Mouse (Mus musculus) lung, adult 2 months (tissue): Measurements from ENCODE around the gene Bdh1.

ENCODE experiments used
- CTCF ChIP-seq: fragments of 200-500 bp; IDR thresholded peaks from 2 replicates; pipeline ENCODE4 v1.5.1; 2011; ENCODE audit warnings: mild to moderate bottlenecking, low read length, control low read depth; ENCODE audit not compliant: insufficient read depth
- POLR2A ChIP-seq: fragments of 200-500 bp; IDR thresholded peaks from 2 replicates; pipeline ENCODE4 v1.6.1; 2011; ENCODE audit warnings: low read depth, mild to moderate bottlenecking, control low read depth, low read length, borderline replicate concordance; ENCODE audit errors: extremely low read depth

DNA sequence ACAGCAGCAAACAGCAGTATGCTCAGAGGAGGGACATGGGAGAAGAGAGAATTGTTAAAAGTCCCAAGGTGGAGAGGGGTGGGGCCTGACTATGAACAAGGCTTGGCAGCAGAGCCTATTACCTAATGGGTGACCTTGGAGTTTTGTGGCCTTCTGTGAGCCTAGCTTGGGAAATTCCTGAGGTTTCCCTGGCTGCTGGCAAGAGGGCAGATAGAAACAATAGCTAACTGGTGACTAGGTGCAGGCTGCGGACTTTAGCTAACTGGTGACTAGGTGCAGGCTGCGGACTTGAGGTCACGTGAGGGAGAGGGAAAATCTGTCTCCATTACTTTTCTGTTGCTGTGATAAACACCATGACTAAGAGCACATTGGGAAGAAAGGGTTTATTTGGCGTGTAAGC is 31.9 kb downstream of the Bdh1 start:
- TF ChIP-seq CTCF (no peak), POLR2A (no peak)
